Mouse (Mus musculus): ENCODE results near the gene Ipp. TPM values are rescaled to one million over a fixed set of nuclear protein-coding genes. Genes with fewer than 3 reads are reported as not detected.
A peak's percentile ranks its signal among the peaks of the same experiment; 100 is the strongest.

Gene Ipp
- polyA plus RNA-seq, 1 experiment from 2014 or later, result 5.2 TPM

- Histone ChIP-seq H3K9me3 (replicated peaks; ENCODE audit: control insufficient read depth, low read length) (no peaks in the 10 kb centered on the region), H3K4me3 (ENCODE audit: low read depth, low read length) (no peak overlapping the region), H3K9ac (replicated peaks; ENCODE audit: low read length) (no peak overlapping the region), H3K36me3 (replicated peaks; ENCODE audit: control insufficient read depth, insufficient read depth, low read depth, low read length) (no peaks in the 10 kb centered on the region), H3K4me1 (ENCODE audit: control insufficient read depth, insufficient read depth, low read length) (no peaks in the 10 kb centered on the region), H3K27me3 (ENCODE audit: control insufficient read depth, insufficient read depth, low read length) (no peaks in the 10 kb centered on the region), H3K27ac (replicated peaks; ENCODE audit: low read depth, low read length) (no peak overlapping the region), H3K4me2 (ENCODE audit: low read depth, low read length) (no peak overlapping the region)
- DNase-seq (ENCODE audit: low spot score) (no peak), ATAC-seq (replicated peaks; ENCODE audit: insufficient number of reproducible peaks, low FRiP score, low TSS enrichment, low read depth) (no peak)
- WGBS, result 88% methylated on average over 1 of the region's 1 CpGs
Measured at GRCm38 (mm10) chr4:116550432-116550831, 43.1 kb downstream of the Ipp start.

- Histone ChIP-seq H3K9me3 (replicated peaks; ENCODE audit: control insufficient read depth, low read length) (no peaks in the 10 kb centered on the region), H3K36me3 (replicated peaks; ENCODE audit: control insufficient read depth, insufficient read depth, low read depth, low read length) (no peaks in the 10 kb centered on the region), H3K4me1 (ENCODE audit: control insufficient read depth, insufficient read depth, low read length) (no peaks in the 10 kb centered on the region), H3K9ac (replicated peaks; ENCODE audit: low read length) (no peak overlapping the region), H3K4me3 (ENCODE audit: low read depth, low read length) (no peak overlapping the region), H3K27me3 (ENCODE audit: control insufficient read depth, insufficient read depth, low read length) (no peaks in the 10 kb centered on the region), H3K4me2 (ENCODE audit: low read depth, low read length) (no peak overlapping the region), H3K27ac (replicated peaks; ENCODE audit: low read depth, low read length) (no peak overlapping the region)
- DNase-seq (ENCODE audit: low spot score), result no peak
- no peak for ATAC-seq (replicated peaks; ENCODE audit: insufficient number of reproducible peaks, low FRiP score, low TSS enrichment, low read depth)
- WGBS, result 90% methylated on average over 3 of the region's 3 CpGs
Measured at GRCm38 (mm10) chr4:116553035-116553434, 45.7 kb downstream of the Ipp start.

GRCm38 (mm10) chr4:116555413-116556300, 48.3 kb downstream of the Ipp start, which contains the start of gene Tmem69:
Gene Tmem69, minus strand, starts transcription at chr4:116555936.
- Histone ChIP-seq H3K27me3 (ENCODE audit: control insufficient read depth, insufficient read depth, low read length) (no peaks in the 10 kb centered on the region), H3K4me1 (ENCODE audit: control insufficient read depth, insufficient read depth, low read length) (no peaks in the 10 kb centered on the region), H3K9me3 (replicated peaks; ENCODE audit: control insufficient read depth, low read length) (no peaks in the 10 kb centered on the region), H3K36me3 (replicated peaks; ENCODE audit: control insufficient read depth, insufficient read depth, low read depth, low read length) (no peaks in the 10 kb centered on the region), H3K4me2 (ENCODE audit: low read depth, low read length) (peak within 1 kb of the TSS; percentile 69), H3K9ac (replicated peaks; ENCODE audit: low read length) (peak within 1 kb of the TSS; percentile 71), H3K27ac (replicated peaks; ENCODE audit: low read depth, low read length) (0 out of 2 replicates have a peak within 1 kb of the TSS, but pooled peaks have one; percentile 16), H3K4me3 (ENCODE audit: low read depth, low read length) (peak within 1 kb of the TSS; percentile 80)
- WGBS, result 5% methylated on average over 23 of the region's 23 CpGs
- peak; percentile 90 for DNase-seq (ENCODE audit: low spot score)
- ATAC-seq (replicated peaks; ENCODE audit: insufficient number of reproducible peaks, low FRiP score, low TSS enrichment, low read depth), result no peak

GRCm38 (mm10) chr4:116556561-116557305, 49.4 kb downstream of the Ipp start:
- H3K4me2 ChIP-seq (ENCODE audit: low read depth, low read length), result peak overlapping the region; percentile 69
- WGBS, result under 1% methylated on average over 28 of the region's 28 CpGs
- DNase-seq (ENCODE audit: low spot score) (peak; percentile 95), ATAC-seq (replicated peaks; ENCODE audit: insufficient number of reproducible peaks, low FRiP score, low TSS enrichment, low read depth) (peak; percentile 94)
- no peaks in the 10 kb centered on the region for H3K9me3 ChIP-seq (replicated peaks; ENCODE audit: control insufficient read depth, low read length)
- peak overlapping the region; percentile 80 for H3K4me3 ChIP-seq (ENCODE audit: low read depth, low read length)
- H3K27me3 ChIP-seq (ENCODE audit: control insufficient read depth, insufficient read depth, low read length), result no peaks in the 10 kb centered on the region
- no peaks in the 10 kb centered on the region for H3K4me1 ChIP-seq (ENCODE audit: control insufficient read depth, insufficient read depth, low read length)
- peak overlapping the region; percentile 71 for H3K9ac ChIP-seq (replicated peaks; ENCODE audit: low read length)
- no peaks in the 10 kb centered on the region for H3K36me3 ChIP-seq (replicated peaks; ENCODE audit: control insufficient read depth, insufficient read depth, low read depth, low read length)
- H3K27ac ChIP-seq (replicated peaks; ENCODE audit: low read depth, low read length), result peak overlapping the region; percentile 81

- under 1% methylated on average over 69 of the region's 78 CpGs for WGBS
- DNase-seq (ENCODE audit: low spot score), result peak; percentile 97
- Histone ChIP-seq H3K36me3 (replicated peaks; ENCODE audit: control insufficient read depth, insufficient read depth, low read depth, low read length) (no peaks in the 10 kb centered on the region), H3K4me1 (ENCODE audit: control insufficient read depth, insufficient read depth, low read length) (no peaks in the 10 kb centered on the region), H3K4me2 (ENCODE audit: low read depth, low read length) (peak within 1 kb of the TSS; percentile 69), H3K27ac (replicated peaks; ENCODE audit: low read depth, low read length) (peak within 1 kb of the TSS; percentile 86), H3K9ac (replicated peaks; ENCODE audit: low read length) (peak within 1 kb of the TSS; percentile 84), H3K9me3 (replicated peaks; ENCODE audit: control insufficient read depth, low read length) (no peaks in the 10 kb centered on the region), H3K27me3 (ENCODE audit: control insufficient read depth, insufficient read depth, low read length) (no peaks in the 10 kb centered on the region), H3K4me3 (ENCODE audit: low read depth, low read length) (peak within 1 kb of the TSS; percentile 80)
- peak; percentile 95 for ATAC-seq (replicated peaks; ENCODE audit: insufficient number of reproducible peaks, low FRiP score, low TSS enrichment, low read depth)
Measured at GRCm38 (mm10) chr4:116557306-116558121, 50.2 kb downstream of the Ipp start, which contains the start of gene Gpbp1l1. Gene Gpbp1l1, plus strand, starts transcription at chr4:116557658.

GRCm38 (mm10) chr4:116558151-116558882, 51.0 kb downstream of the Ipp start:
- no peak overlapping the region; the same call in 1 of the 2 replicates for H3K27ac ChIP-seq (replicated peaks; ENCODE audit: low read depth, low read length)
- 7% methylated on average over 15 of the region's 15 CpGs for WGBS
- peak overlapping the region; percentile 80 for H3K4me3 ChIP-seq (ENCODE audit: low read depth, low read length)
- peak overlapping the region; percentile 84 for H3K9ac ChIP-seq (replicated peaks; ENCODE audit: low read length)
- no peaks in the 10 kb centered on the region for H3K36me3 ChIP-seq (replicated peaks; ENCODE audit: control insufficient read depth, insufficient read depth, low read depth, low read length)
- no peaks in the 10 kb centered on the region for H3K4me1 ChIP-seq (ENCODE audit: control insufficient read depth, insufficient read depth, low read length)
- H3K27me3 ChIP-seq (ENCODE audit: control insufficient read depth, insufficient read depth, low read length), result no peaks in the 10 kb centered on the region
- H3K4me2 ChIP-seq (ENCODE audit: low read depth, low read length), result peak overlapping the region; percentile 68
- no peaks in the 10 kb centered on the region for H3K9me3 ChIP-seq (replicated peaks; ENCODE audit: control insufficient read depth, low read length)
- ATAC-seq (replicated peaks; ENCODE audit: insufficient number of reproducible peaks, low FRiP score, low TSS enrichment, low read depth) (no peak), DNase-seq (ENCODE audit: low spot score) (peak; percentile 11)
